Mouse (Mus musculus) intestine, postnatal 0 days (tissue): ENCODE data around the gene Vsig10. TPM values are rescaled to one million over a fixed set of nuclear protein-coding genes. Genes with fewer than 3 reads are reported as not detected.
"Not testable (repeated sequence)": the region's sequence is repeated elsewhere in the genome, so short reads cannot be mapped to it uniquely, and the experiment has no call there.

ENCODE experiments used
- ATAC-seq: fragments of 200-750 bp; cut with Nextera tagmentation; 2 replicates; pipeline ENCODE4 v1.8.0; 2017; ENCODE audit warnings: mild to moderate bottlenecking, moderate TSS enrichment, moderate library complexity
- H3K27ac ChIP-seq: fragments of 300-500 bp; sonication (generic); 2 replicates; pipeline ENCODE4 v1.5.1; 2014; ENCODE audit warnings: mild to moderate bottlenecking, low read depth, low read length, moderate library complexity
- H3K27me3 ChIP-seq: fragments of 300-500 bp; sonication (generic); replicated peaks from 2 replicates; pipeline ENCODE4 v1.6.1; 2014; ENCODE audit warnings: low read length, mixed read lengths; ENCODE audit not compliant: control insufficient read depth, insufficient read depth
- H3K36me3 ChIP-seq: fragments of 300-500 bp; sonication (generic); 2 replicates; pipeline ENCODE4 v1.6.1; 2014; ENCODE audit warnings: mild to moderate bottlenecking, moderate library complexity; ENCODE audit not compliant: control insufficient read depth, insufficient read depth
- H3K4me1 ChIP-seq: fragments of 300-500 bp; sonication (generic); replicated peaks from 2 replicates; pipeline ENCODE4 v1.6.1; 2014; ENCODE audit warnings: antibody characterized with exemption, low read length, mixed read lengths; ENCODE audit not compliant: control insufficient read depth, insufficient read depth
- H3K4me2 ChIP-seq: fragments of 300-500 bp; sonication (generic); replicated peaks from 2 replicates; pipeline ENCODE4 v1.6.1; 2014; ENCODE audit warnings: low read depth, mild to moderate bottlenecking, moderate library complexity
- H3K4me3 ChIP-seq: fragments of 300-500 bp; sonication (generic); 2 replicates; pipeline ENCODE4 v1.5.1; 2014; ENCODE audit warnings: low read depth, low read length
- H3K9ac ChIP-seq: fragments of 300-500 bp; sonication (generic); 2 replicates; pipeline ENCODE4 v1.6.1; 2014; ENCODE audit warnings: mild to moderate bottlenecking, low read depth, low read length
- H3K9me3 ChIP-seq: fragments of 300-500 bp; sonication (generic); 2 replicates; pipeline ENCODE4 v1.6.1; 2016; ENCODE audit warnings: mixed run types; ENCODE audit not compliant: control insufficient read depth
- CTCF ChIP-seq: sonication (generic); IDR thresholded peaks from 2 replicates; pipeline ENCODE4 v1.5.1; 2016; ENCODE audit warnings: low read depth, mild to moderate bottlenecking, control low read depth, antibody characterized with exemption, moderate library complexity
- WGBS: fragments of 180-500 bp; shearing (Covaris S2); extraction: QIAGEN DNeasy Blood & Tissue Kit; methylation state at CpG from one replicate; pipeline ENCODE4 v1.1.7; 2014; 5-methylcytosine and 5-hydroxymethylcytosine counted together
- polyA plus RNA-seq: library from polyadenylated mRNA; unstranded; fragments of >200 nt; fragmentation: Nextera tagmentation; extraction: Ambion mirVana; gene quantifications from 2 replicates; pipeline ENCODE4 v1.2.1, GENCODE M21; 2015

Vsig10 gene
- polyA plus RNA-seq, 1 experiment from 2014 or later, result 13.9 TPM

- no peak overlapping the region for H3K4me2 ChIP-seq
- WGBS, result 52% methylated on average over 7 of the region's 7 CpGs
- no peaks in the 10 kb centered on the region for H3K27me3 ChIP-seq
- no peak overlapping the region for H3K4me3 ChIP-seq
- peak; percentile 62 for ATAC-seq
- H3K4me1 ChIP-seq, result no peaks in the 10 kb centered on the region
- peaks cover 7% of the 10 kb centered on the region; the same call in 1 of the 2 replicates for H3K36me3 ChIP-seq
- H3K9ac ChIP-seq, result no peak overlapping the region
- no peaks in the 10 kb centered on the region for H3K9me3 ChIP-seq
- no peak overlapping the region for H3K27ac ChIP-seq
- TF ChIP-seq CTCF, result no peak
Observed at GRCm38 (mm10) chr5:117330457-117330856, 11.6 kb downstream of the Vsig10 start.

- no peaks in the 10 kb centered on the region for H3K9me3 ChIP-seq
- no peak overlapping the region for H3K4me3 ChIP-seq
- H3K4me2 ChIP-seq, result no peak overlapping the region
- ATAC-seq, result no peak
- WGBS, result 92% methylated on average over 10 of the region's 10 CpGs
- H3K9ac ChIP-seq, result no peak overlapping the region
- H3K27me3 ChIP-seq, result no peaks in the 10 kb centered on the region
- H3K4me1 ChIP-seq, result no peaks in the 10 kb centered on the region
- H3K36me3 ChIP-seq, result peaks cover 52% of the 10 kb centered on the region
- no peak for TF ChIP-seq CTCF
- no peak overlapping the region for H3K27ac ChIP-seq
Observed at GRCm38 (mm10) chr5:117337999-117338398, 19.1 kb downstream of the Vsig10 start.

GRCm38 (mm10) chr5:117338503-117338902 is 19.6 kb downstream of the Vsig10 start:
- peaks cover 52% of the 10 kb centered on the region for H3K36me3 ChIP-seq
- H3K27ac ChIP-seq, result no peak overlapping the region
- no peaks in the 10 kb centered on the region for H3K27me3 ChIP-seq
- H3K4me3 ChIP-seq, result no peak overlapping the region
- 84% methylated on average over 8 of the region's 8 CpGs for WGBS
- H3K4me1 ChIP-seq, result no peaks in the 10 kb centered on the region
- H3K4me2 ChIP-seq, result no peak overlapping the region
- no peak overlapping the region for H3K9ac ChIP-seq
- ATAC-seq, result no peak
- TF ChIP-seq CTCF, result no peak
- no peaks in the 10 kb centered on the region for H3K9me3 ChIP-seq

GRCm38 (mm10) chr5:117340081-117340480 is 21.2 kb downstream of the Vsig10 start:
- peaks cover 55% of the 10 kb centered on the region for H3K36me3 ChIP-seq
- no peak for TF ChIP-seq CTCF
- no peak for ATAC-seq
- H3K27me3 ChIP-seq, result no peaks in the 10 kb centered on the region
- H3K9ac ChIP-seq, result no peak overlapping the region
- H3K9me3 ChIP-seq, result no peaks in the 10 kb centered on the region
- no peak overlapping the region for H3K4me3 ChIP-seq
- H3K4me2 ChIP-seq, result no peak overlapping the region
- WGBS, result 86% methylated on average over 6 of the region's 6 CpGs
- H3K27ac ChIP-seq, result no peak overlapping the region
- no peaks in the 10 kb centered on the region for H3K4me1 ChIP-seq

DNA sequence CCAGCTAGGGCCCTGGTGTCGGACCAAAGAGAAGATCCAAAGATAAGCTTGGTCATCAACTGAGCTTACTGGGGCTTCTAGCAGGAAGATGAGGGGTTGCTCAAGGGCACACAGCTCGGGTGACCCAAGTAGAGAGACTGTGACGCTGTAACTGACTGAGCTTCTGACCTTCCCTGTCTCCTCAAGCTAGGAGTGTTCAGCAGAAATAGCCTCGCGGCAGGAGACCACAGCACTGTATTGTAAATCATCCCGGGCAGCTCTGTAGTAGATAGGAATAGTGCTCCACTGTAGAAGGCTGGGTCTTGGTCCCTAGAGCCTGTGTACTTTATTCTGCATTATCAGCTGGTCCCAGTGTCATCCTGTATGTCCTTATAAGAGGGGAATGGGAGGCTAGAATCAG is 23.0 kb downstream of the Vsig10 start:
- Histone ChIP-seq H3K9ac (no peak overlapping the region), H3K36me3 (peaks cover 41% of the 10 kb centered on the region), H3K4me1 (no peaks in the 10 kb centered on the region), H3K4me3 (no peak overlapping the region), H3K27me3 (no peaks in the 10 kb centered on the region), H3K4me2 (no peak overlapping the region), H3K9me3 (no peaks in the 10 kb centered on the region), H3K27ac (no peak overlapping the region)
- no peak for TF ChIP-seq CTCF
- WGBS, result 80% methylated on average over 6 of the region's 6 CpGs
- no peak for ATAC-seq

DNA sequence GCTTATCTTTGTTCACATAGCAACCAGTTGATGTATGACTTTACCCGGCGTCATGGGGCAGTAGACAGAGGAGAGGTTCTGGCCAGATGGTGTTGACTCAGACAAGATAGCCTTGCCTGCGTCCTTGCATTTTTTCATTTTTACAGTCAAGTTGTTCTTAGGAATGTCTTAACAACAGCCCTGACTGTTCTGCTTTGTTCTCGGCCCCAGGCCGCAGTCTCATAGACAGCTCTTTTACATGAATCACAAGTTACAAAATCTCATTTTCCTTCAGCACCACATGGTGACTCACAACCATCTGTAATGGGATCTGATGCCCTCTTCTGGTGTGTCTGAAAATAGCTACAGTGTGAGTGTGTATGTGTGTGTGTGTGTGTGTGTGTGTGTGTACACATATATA is 25.6 kb downstream of the Vsig10 start:
- 85% methylated on average over 5 of the region's 5 CpGs for WGBS
- H3K4me2 ChIP-seq, H3K4me3 ChIP-seq, H3K27me3 ChIP-seq, ATAC-seq, H3K27ac ChIP-seq, H3K9ac ChIP-seq, H3K9me3 ChIP-seq, H3K4me1 ChIP-seq: not testable (repeated sequence)
- H3K36me3 ChIP-seq, result peaks cover 24% of the 10 kb centered on the region; the same call in 1 of the 2 replicates

DNA sequence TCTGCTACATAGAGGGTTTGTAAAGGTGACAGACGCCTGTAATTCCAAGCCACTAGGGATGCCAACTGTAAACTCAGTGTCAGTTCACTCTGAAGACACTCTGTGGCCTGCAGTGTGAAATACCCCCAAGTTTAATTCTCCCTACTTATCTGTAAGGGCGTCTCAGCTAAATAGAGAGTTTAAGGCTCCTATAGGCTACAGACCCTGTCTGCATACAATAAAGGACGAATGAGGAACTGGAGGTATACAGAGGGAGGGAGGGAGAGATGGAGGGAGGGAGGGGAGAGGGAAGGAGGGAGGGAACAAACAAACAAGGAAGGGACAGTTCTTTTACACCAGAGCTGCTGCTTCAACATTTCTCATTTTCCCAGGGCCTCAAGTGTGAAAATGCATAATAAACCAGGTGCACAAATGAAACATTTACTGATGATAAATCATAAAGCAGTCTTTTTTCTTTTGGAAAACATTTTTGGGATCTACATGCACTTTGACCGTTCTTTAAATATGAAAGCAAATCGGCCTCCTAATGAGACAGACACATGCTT is 26.6 kb downstream of the Vsig10 start:
- H3K36me3 ChIP-seq, result peaks cover 16% of the 10 kb centered on the region; the same call in 1 of the 2 replicates
- no peak for ATAC-seq
- no peak overlapping the region for H3K4me3 ChIP-seq
- H3K9me3 ChIP-seq, result no peaks in the 10 kb centered on the region
- H3K4me2 ChIP-seq, result no peak overlapping the region
- no peak for TF ChIP-seq CTCF
- no peaks in the 10 kb centered on the region for H3K4me1 ChIP-seq
- H3K27ac ChIP-seq, result no peak overlapping the region
- no peak overlapping the region for H3K9ac ChIP-seq
- WGBS, result 84% methylated on average over 5 of the region's 5 CpGs
- H3K27me3 ChIP-seq, result no peaks in the 10 kb centered on the region
